Mouse (Mus musculus) heart, embryonic 15.5 days (tissue): Measurements from ENCODE around the gene Dhrs7. TPM values are rescaled to one million over a fixed set of nuclear protein-coding genes. Genes with fewer than 3 reads are reported as not detected.

Experiments used
- ATAC-seq: fragments of 200-750 bp; cut with Nextera tagmentation; replicated peaks from 2 replicates; pipeline ENCODE4 v1.8.0; 2017; ENCODE audit warnings: low read depth, moderate TSS enrichment; ENCODE audit not compliant: insufficient number of reproducible peaks, insufficient read depth, low FRiP score
- H3K27ac ChIP-seq: fragments of 300-500 bp; sonication (generic); 2 replicates; pipeline ENCODE4 v1.5.1; 2015; ENCODE audit warnings: mild to moderate bottlenecking, inconsistent platforms
- H3K27me3 ChIP-seq: fragments of 300-500 bp; sonication (generic); 2 replicates; pipeline ENCODE4 v1.6.1; 2015; ENCODE audit warnings: inconsistent platforms
- H3K36me3 ChIP-seq: fragments of 300-500 bp; sonication (generic); 2 replicates; pipeline ENCODE4 v1.6.1; 2015; ENCODE audit warnings: mild to moderate bottlenecking, inconsistent platforms
- H3K4me1 ChIP-seq: fragments of 300-500 bp; sonication (generic); replicated peaks from 2 replicates; pipeline ENCODE4 v1.6.1; 2015; ENCODE audit warnings: inconsistent platforms
- H3K4me2 ChIP-seq: fragments of 300-500 bp; sonication (generic); 2 replicates; pipeline ENCODE4 v1.6.1; 2015; ENCODE audit warnings: inconsistent platforms, mild to moderate bottlenecking, moderate library complexity
- H3K4me3 ChIP-seq: fragments of 300-500 bp; sonication (generic); 2 replicates; pipeline ENCODE4 v1.5.1; 2015; ENCODE audit warnings: mild to moderate bottlenecking, inconsistent platforms
- H3K9ac ChIP-seq: fragments of 300-500 bp; sonication (generic); 2 replicates; pipeline ENCODE4 v1.6.1; 2015; ENCODE audit warnings: mild to moderate bottlenecking, inconsistent platforms
- H3K9me3 ChIP-seq: fragments of 300-500 bp; sonication (generic); replicated peaks from 2 replicates; pipeline ENCODE4 v1.6.1; 2016; ENCODE audit warnings: inconsistent platforms
- WGBS: fragments of 180-500 bp; shearing (Covaris S2); methylation state at CpG from one replicate; pipeline ENCODE4 v1.1.7; 2015; ENCODE audit warnings: mixed read lengths; 5-methylcytosine and 5-hydroxymethylcytosine counted together
- polyA plus RNA-seq: library from polyadenylated mRNA; unstranded; fragments of >200 nt; fragmentation: Nextera tagmentation; extraction: Ambion mirVana; gene quantifications from 2 replicates; pipeline ENCODE4 v1.2.1, GENCODE M21; 2015

Dhrs7 gene
- polyA plus RNA-seq, 1 experiment from 2014 or later: 82.9 TPM

DNA sequence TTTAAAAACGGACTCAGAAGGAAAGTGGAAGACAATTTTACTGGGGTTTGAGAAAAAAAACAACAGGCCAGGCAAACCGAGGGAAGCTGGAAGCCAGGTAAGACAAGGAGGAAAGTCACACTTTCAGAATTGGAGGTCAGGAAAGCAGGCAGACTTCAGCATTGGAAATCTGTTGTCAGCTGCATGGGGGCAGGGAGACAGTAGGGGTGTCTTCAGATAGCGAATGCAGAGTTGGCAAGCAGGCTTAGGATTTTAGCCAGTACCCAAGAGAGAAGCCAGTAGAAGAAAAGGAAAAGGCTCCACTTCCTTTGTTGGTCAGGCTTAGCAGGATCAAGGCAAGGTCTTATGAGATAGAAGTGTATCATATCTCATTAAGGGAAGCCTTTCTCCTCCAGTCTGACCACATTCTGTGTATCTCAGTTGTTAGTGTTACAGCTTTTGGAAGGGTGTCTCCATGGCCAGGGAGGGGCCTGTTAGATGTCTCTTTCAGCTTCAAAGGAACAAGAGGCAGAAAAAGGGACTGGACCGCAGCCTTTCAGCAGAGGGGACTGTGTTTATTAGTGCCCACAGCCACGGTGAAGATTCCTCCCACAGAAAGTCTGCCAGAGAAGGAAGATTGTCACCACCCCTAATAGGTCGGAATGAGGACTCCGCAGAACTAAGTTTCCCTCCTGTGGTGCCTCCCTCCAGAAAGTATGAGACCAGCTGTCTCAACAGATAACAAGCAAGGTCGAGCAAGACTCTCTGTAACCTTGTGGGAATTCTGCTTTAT lies 18.0 kb upstream of the Dhrs7 start:
- no peaks in the 10 kb centered on the region for H3K9me3 ChIP-seq
- no peak overlapping the region for H3K4me3 ChIP-seq
- ATAC-seq: no peak
- H3K9ac ChIP-seq: no peak overlapping the region
- H3K4me2 ChIP-seq: no peak overlapping the region
- peak overlapping the region; percentile 54 for H3K27ac ChIP-seq
- WGBS: 25% methylated on average over 8 of the region's 8 CpGs
- H3K27me3 ChIP-seq: no peaks in the 10 kb centered on the region
- H3K36me3 ChIP-seq: no peaks in the 10 kb centered on the region
- H3K4me1 ChIP-seq: peaks cover 12% of the 10 kb centered on the region

- Histone ChIP-seq H3K27me3 (no peaks in the 10 kb centered on the region), H3K4me1 (peaks cover 12% of the 10 kb centered on the region), H3K36me3 (no peaks in the 10 kb centered on the region), H3K4me2 (no peak overlapping the region), H3K27ac (no peak overlapping the region), H3K9ac (no peak overlapping the region), H3K9me3 (no peaks in the 10 kb centered on the region), H3K4me3 (no peak overlapping the region)
- ATAC-seq: no peak
- WGBS: 83% methylated on average over 1 of the region's 1 CpGs
Measured at GRCm38 (mm10) chr12:72681919-72682318, 17.2 kb upstream of the Dhrs7 start.

DNA sequence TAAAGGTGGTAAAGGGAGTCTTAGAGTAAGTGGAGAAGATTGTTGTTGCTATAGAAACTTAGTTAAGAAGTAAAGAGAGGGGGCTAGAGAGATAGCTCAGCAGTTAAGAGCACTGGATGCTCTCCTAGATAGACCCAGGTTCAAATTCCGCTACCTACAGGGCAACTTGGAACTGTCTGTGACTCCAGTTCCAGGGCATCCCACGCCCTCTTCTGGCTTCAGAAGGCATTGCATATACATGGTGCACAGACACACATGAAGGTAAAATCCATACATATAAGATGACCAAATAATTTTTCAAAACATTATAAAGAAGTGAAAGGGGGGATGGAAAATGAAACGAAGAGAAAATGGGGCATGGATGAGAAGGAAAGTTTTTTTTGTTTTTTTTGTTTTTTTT lies 14.9 kb upstream of the Dhrs7 start:
- Histone ChIP-seq H3K27ac (no peak overlapping the region), H3K4me2 (no peak overlapping the region), H3K9me3 (no peaks in the 10 kb centered on the region), H3K4me3 (no peak overlapping the region), H3K4me1 (peaks cover 16% of the 10 kb centered on the region), H3K27me3 (no peaks in the 10 kb centered on the region), H3K9ac (no peak overlapping the region), H3K36me3 (no peaks in the 10 kb centered on the region)
- WGBS: 67% methylated on average over 3 of the region's 3 CpGs
- ATAC-seq: no peak

DNA sequence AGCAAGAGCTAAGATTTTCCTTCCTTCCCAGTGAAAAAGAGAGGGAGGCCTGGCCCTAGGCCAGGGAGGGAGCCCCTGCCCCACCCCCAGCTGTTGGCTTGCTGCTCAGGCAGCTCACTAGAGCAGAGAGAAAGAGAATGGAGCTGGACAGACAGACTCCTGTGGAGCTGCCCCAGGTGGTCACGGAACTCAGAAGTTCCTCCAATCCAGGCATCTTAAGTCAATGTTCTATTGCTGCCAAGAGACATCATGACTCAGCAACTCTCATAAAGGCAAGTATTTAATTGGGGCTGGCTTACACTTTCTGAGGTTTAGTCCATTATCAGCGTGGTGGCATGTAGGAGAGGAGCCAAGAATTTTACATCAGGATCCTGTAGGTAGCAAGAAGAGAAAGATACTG lies 10.1 kb upstream of the Dhrs7 start:
- H3K27ac ChIP-seq: peak overlapping the region; percentile 43
- peak; percentile 22; the same call in 1 of the 2 replicates for ATAC-seq
- no peaks in the 10 kb centered on the region for H3K36me3 ChIP-seq
- no peak overlapping the region for H3K9ac ChIP-seq
- no peak overlapping the region for H3K4me3 ChIP-seq
- H3K4me1 ChIP-seq: peaks cover 10% of the 10 kb centered on the region
- H3K27me3 ChIP-seq: no peaks in the 10 kb centered on the region
- WGBS: 65% methylated on average over 2 of the region's 2 CpGs
- no peak overlapping the region for H3K4me2 ChIP-seq
- no peaks in the 10 kb centered on the region for H3K9me3 ChIP-seq

GRCm38 (mm10) chr12:72674079-72674797 lies 9.5 kb upstream of the Dhrs7 start:
- Histone ChIP-seq H3K4me3 (no peak overlapping the region), H3K27ac (peak overlapping the region; percentile 43), H3K36me3 (no peaks in the 10 kb centered on the region), H3K9me3 (no peaks in the 10 kb centered on the region), H3K4me2 (no peak overlapping the region), H3K27me3 (no peaks in the 10 kb centered on the region), H3K4me1 (peaks cover 10% of the 10 kb centered on the region), H3K9ac (no peak overlapping the region)
- peak; percentile 66; the same call in 1 of the 2 replicates for ATAC-seq
- WGBS: 43% methylated on average over 7 of the region's 7 CpGs

DNA sequence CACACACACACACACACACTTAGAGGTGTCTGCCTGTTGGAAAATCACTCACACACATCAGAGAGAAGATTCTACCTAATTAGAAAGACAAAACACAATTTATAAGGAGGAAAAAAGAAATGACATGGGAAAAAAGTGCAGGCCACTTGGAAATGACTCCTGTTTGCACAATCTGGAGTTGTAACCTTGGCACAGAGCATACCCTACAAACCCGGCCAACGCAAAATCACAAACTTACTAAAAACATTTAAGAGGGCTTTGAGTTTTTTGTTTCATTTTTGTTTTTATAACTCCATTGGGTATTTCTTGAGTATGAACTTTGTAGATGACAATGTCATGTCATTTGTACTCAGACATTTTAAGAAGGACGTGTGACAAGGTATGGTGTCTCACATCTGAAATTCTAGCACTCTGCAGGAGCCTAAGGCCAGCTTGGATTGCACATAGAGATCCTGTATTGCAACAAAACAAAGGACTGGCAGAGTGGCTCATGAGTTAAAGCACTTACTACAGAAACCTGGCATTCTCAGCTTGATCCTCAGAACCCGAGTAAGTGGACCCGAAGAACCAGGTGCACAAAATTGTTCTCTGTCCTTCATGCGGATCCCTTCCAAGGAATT lies 6.9 kb upstream of the Dhrs7 start:
- no peak for ATAC-seq
- Histone ChIP-seq H3K9me3 (no peaks in the 10 kb centered on the region), H3K27ac (no peak overlapping the region), H3K27me3 (no peaks in the 10 kb centered on the region), H3K4me1 (peaks cover 12% of the 10 kb centered on the region), H3K4me2 (no peak overlapping the region), H3K9ac (no peak overlapping the region), H3K4me3 (no peak overlapping the region), H3K36me3 (no peaks in the 10 kb centered on the region)
- WGBS: 81% methylated on average over 6 of the region's 6 CpGs

- WGBS: 79% methylated on average over 8 of the region's 8 CpGs
- H3K27ac ChIP-seq: no peak overlapping the region
- ATAC-seq: no peak
- H3K4me2 ChIP-seq: no peak overlapping the region
- peaks cover 17% of the 10 kb centered on the region for H3K4me1 ChIP-seq
- H3K27me3 ChIP-seq: no peaks in the 10 kb centered on the region
- H3K4me3 ChIP-seq: no peak overlapping the region
- H3K9me3 ChIP-seq: no peaks in the 10 kb centered on the region
- H3K9ac ChIP-seq: no peak overlapping the region
- H3K36me3 ChIP-seq: no peaks in the 10 kb centered on the region
Measured at GRCm38 (mm10) chr12:72670921-72671320, 6.2 kb upstream of the Dhrs7 start.

DNA sequence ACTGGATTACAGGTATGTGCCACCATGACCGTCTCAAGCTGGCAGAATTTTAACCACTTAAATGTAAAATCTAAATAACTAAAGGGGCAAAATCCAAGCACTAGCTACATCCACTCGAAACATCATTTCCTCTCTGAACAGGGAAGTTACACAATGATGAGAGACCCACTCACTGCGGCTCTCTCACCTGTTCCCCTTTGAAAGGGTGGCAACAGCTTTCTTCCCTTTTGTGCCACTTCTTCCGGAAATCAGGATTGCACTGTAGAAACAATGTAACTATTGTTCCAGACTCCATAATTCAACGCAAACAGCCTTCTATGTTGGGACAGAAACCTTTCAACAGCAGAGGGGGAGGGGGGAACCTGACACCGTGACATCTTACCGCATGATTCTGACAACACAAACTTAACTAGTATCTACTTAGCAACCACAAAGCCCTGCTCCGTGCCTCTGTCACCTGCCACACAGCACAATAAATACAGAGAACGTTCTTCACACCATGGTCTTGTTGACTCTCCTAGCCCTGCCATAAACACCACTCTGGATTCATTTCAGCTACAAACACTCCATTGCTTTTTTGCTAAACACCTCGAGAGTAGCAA lies 3.3 kb upstream of the Dhrs7 start:
- Histone ChIP-seq H3K27ac (no peak overlapping the region), H3K27me3 (no peaks in the 10 kb centered on the region), H3K36me3 (no peaks in the 10 kb centered on the region), H3K4me1 (peaks cover 21% of the 10 kb centered on the region), H3K9me3 (no peaks in the 10 kb centered on the region), H3K4me2 (no peak overlapping the region), H3K9ac (no peak overlapping the region), H3K4me3 (no peak overlapping the region)
- ATAC-seq: no peak
- WGBS: 55% methylated on average over 10 of the region's 10 CpGs

GRCm38 (mm10) chr12:72666015-72666414 lies 1.3 kb upstream of the Dhrs7 start:
- Histone ChIP-seq H3K27ac (peak overlapping the region; percentile 97), H3K27me3 (no peaks in the 10 kb centered on the region), H3K36me3 (no peaks in the 10 kb centered on the region), H3K4me2 (no peak overlapping the region), H3K9me3 (no peaks in the 10 kb centered on the region), H3K4me3 (no peak overlapping the region), H3K4me1 (peaks cover 23% of the 10 kb centered on the region), H3K9ac (no peak overlapping the region)
- WGBS: 61% methylated on average over 5 of the region's 5 CpGs
- ATAC-seq: no peak

DNA sequence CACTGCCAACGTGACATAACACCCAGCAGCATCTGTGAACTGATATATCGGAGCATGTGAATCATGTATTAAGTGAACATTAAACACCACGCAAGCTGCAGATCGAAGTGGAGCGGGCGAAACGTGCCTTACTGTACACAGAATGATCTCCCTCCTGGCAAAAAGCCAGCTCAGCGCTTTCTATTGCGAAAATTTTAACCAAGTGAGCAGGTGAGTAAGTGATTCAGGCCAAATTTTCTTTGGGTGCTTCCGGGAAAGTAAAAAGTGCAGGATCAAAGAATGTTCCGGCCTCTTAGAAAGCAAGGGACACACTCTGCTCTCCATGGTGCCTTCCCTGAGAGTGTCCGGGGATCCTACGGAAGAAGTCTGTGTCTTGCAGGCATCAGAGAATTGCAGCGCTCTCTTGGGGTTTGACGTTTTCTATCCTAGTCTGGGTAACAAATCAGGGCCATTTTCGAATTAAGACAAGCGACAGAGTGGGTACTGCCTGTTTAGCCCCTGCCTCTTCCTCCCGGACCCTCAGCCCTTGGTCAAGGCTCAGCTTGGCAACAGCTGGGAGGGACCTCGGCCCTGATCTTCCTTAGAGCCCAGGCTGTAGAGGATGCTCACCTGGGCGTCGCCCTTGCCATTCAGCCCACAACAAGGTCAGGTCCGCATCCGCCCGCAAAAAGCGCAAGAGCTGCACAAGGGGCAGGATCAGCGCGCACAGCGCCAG lies 532 bp downstream of the Dhrs7 start:
- H3K4me2 ChIP-seq: peak overlapping the region; percentile 88
- ATAC-seq: peak; percentile 21
- peak overlapping the region; percentile 81 for H3K9ac ChIP-seq
- no peaks in the 10 kb centered on the region for H3K27me3 ChIP-seq
- H3K27ac ChIP-seq: peak overlapping the region; percentile 97
- no peaks in the 10 kb centered on the region for H3K9me3 ChIP-seq
- H3K4me3 ChIP-seq: peak overlapping the region; percentile 76
- no peaks in the 10 kb centered on the region; the same call in 1 of the 2 replicates for H3K36me3 ChIP-seq
- peaks cover 23% of the 10 kb centered on the region for H3K4me1 ChIP-seq
- WGBS: 3% methylated on average over 28 of the region's 28 CpGs

DNA sequence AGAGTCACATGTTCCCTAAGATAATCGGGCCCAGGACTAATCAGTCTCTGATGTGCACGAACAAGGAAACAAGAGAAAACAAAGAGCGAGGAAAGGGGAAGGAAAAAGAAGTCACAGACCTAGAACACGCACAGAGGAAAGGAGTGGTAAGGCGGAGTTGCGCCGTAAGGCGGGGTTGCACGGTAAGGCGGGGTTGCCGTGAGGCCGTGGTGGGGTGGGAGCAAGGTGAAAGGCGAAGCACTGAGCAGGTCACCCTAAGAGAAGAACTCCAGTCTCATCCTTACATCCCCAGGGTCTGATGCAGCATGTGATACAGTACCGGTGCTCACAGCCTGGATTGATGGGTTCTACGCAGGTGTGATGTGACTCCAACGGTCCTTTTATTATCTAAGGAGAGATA lies 8.9 kb downstream of the Dhrs7 start:
- Histone ChIP-seq H3K4me1 (no peaks in the 10 kb centered on the region), H3K27ac (no peak overlapping the region), H3K4me2 (no peak overlapping the region), H3K36me3 (peaks cover 22% of the 10 kb centered on the region), H3K4me3 (no peak overlapping the region), H3K27me3 (no peaks in the 10 kb centered on the region), H3K9ac (no peak overlapping the region), H3K9me3 (no peaks in the 10 kb centered on the region)
- no peak for ATAC-seq
- WGBS: 87% methylated on average over 16 of the region's 16 CpGs
